Mouse (Mus musculus) kidney, adult 2 months (tissue): Measurements from ENCODE around the gene Sugp2.

Experiments used
- CTCF ChIP-seq: fragments of 200-500 bp; conservative IDR thresholded peaks from 2 replicates; pipeline ENCODE4 v1.5.1; 2011; ENCODE audit warnings: low read depth, mild to moderate bottlenecking, control low read depth, low read length, moderate library complexity, mixed read lengths; ENCODE audit not compliant: insufficient read depth, insufficient read length
- POLR2A ChIP-seq: fragments of 200-500 bp; IDR thresholded peaks from one replicate; pipeline ENCODE4 v1.6.1; 2011; ENCODE audit warnings: low read depth, low read length, control low read depth

DNA sequence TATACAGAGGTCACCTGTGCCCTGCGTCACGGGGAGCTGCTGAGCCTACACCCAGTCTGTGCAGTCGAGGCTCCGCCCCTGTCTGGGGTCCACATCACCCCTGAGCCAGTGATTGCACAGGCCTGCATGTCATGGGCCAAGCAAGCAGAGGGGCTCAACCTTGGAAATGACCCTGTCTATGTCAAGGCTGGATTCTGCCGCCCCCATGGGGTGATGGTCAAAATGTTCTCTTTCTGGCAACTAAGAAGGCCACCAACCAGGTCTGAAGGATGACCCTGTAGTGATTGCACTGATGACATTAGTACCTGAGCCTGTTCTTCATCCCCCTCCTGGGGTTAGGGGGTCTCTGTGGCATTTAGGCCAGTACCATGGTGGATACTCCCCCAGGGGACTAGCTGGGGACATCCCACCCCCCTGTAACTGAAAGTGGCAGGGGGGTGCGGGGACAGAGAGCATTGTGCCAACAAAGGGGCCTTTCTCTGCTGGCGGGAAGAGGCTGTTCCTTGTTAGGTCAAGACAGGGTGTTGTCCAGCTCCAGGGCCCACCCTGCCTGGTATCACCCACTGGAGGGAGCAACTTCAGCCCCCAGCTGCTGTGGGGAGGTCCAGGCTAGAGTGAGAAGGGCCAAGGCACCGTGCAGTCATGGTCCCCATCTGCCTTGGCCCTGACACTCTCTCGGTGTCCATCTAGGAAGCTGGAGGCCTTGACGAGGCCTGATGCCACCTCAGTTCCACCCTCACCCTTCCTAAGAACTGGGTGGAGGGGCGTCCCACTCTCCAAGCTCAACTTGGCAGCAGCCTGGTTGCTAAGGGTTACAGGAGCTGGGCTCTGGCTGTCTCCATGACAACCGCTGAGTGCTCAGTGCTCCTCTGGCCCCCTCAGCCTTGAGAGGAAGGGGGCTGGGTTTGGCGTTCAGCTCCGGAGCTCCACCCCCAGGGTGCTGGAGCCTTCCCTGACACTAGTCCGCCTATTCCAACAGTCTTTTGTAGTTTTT lies 82.8 kb downstream of the Sugp2 start:
- TF ChIP-seq CTCF (no peak), POLR2A (no peak)
